Mouse (Mus musculus) CH12.LX (cell line): ENCODE results near the gene Fscn1. TPM values are rescaled to one million over a fixed set of nuclear protein-coding genes. Genes with fewer than 3 reads are reported as not detected.

Experiments used
- DNase-seq: peaks from one replicate; pipeline ENCODE4 v3.0.0-alpha.2; 2013; ENCODE audit errors: extremely low read depth
- H3K27ac ChIP-seq: 2 replicates; pipeline ENCODE4 v1.5.1; 2012; ENCODE audit warnings: low read depth, mild to moderate bottlenecking, control low read depth, moderate library complexity; ENCODE audit not compliant: insufficient read depth
- H3K27me3 ChIP-seq: replicated peaks from 2 replicates; pipeline ENCODE3; 2012; ENCODE audit warnings: inconsistent platforms
- H3K36me3 ChIP-seq, 2 experiments: replicated peaks in 1 of 2; 2 replicates each; pipeline versions ENCODE3 to v1.6.1; 2012; ENCODE audit warnings: inconsistent platforms in 1 of 2, low read length in 1 of 2, mild to moderate bottlenecking in 1 of 2, mixed read lengths in 1 of 2, moderate library complexity in 1 of 2; ENCODE audit not compliant: control insufficient read depth in 1 of 2, insufficient read depth in 1 of 2
- H3K4me1 ChIP-seq, 2 experiments: 2 replicates each; pipeline ENCODE4 v1.6.1; 2012; ENCODE audit warnings: inconsistent platforms in 1 of 2, moderate library complexity in 1 of 2; ENCODE audit not compliant: insufficient read depth in 2 of 2, control insufficient read depth in 1 of 2
- H3K4me2 ChIP-seq: 2 replicates; pipeline ENCODE4 v1.6.1; 2012; ENCODE audit warnings: low read depth, mild to moderate bottlenecking, control low read depth; ENCODE audit not compliant: poor library complexity, insufficient read depth, severe bottlenecking
- H3K4me3 ChIP-seq, 3 experiments: fragments of 150-350 bp in 1 of 3; sonication (generic) in 1 of 3; replicated peaks in 1 of 3; 2 replicates each; pipeline versions ENCODE3 to v1.5.1; 2011 to 2012; ENCODE audit warnings: low read depth in 2 of 3, low read length in 2 of 3, mild to moderate bottlenecking in 2 of 3, moderate library complexity in 2 of 3, control low read depth in 1 of 3, improper control_type of control experiment in 1 of 3, inconsistent platforms in 1 of 3, mixed read lengths in 1 of 3; ENCODE audit not compliant: poor library complexity in 1 of 3
- H3K79me2 ChIP-seq: replicated peaks from 2 replicates; pipeline ENCODE4 v1.6.1; 2012; ENCODE audit warnings: mild to moderate bottlenecking, moderate library complexity; ENCODE audit not compliant: control insufficient read depth, poor library complexity, insufficient read depth, severe bottlenecking; ENCODE audit errors: extremely low read depth
- H3K9ac ChIP-seq: 2 replicates; pipeline ENCODE4 v1.6.1; 2012; ENCODE audit warnings: low read depth, mild to moderate bottlenecking, control low read depth, moderate library complexity; ENCODE audit not compliant: insufficient read depth
- H3K9me3 ChIP-seq: replicated peaks from 2 replicates; pipeline ENCODE3; 2012; ENCODE audit warnings: low read length, inconsistent platforms, mixed read lengths
- CTCF ChIP-seq, 2 experiments: IDR thresholded peaks in 1 of 2; conservative IDR thresholded peaks in 1 of 2; 2 replicates each; pipeline ENCODE4 v1.5.1; 2011 to 2012; ENCODE audit warnings: low read depth in 2 of 2, low read length in 2 of 2, improper control_type of control experiment in 1 of 2, inconsistent platforms in 1 of 2, mild to moderate bottlenecking in 1 of 2, moderate library complexity in 1 of 2
- ETS1 ChIP-seq: conservative IDR thresholded peaks from 2 replicates; pipeline ENCODE4 v1.6.1; 2012; ENCODE audit warnings: low read depth, mild to moderate bottlenecking, inconsistent platforms, low read length, improper control_type of control experiment, moderate library complexity
- GABPA ChIP-seq: IDR thresholded peaks from 2 replicates; pipeline ENCODE4 v1.6.1; 2012; ENCODE audit warnings: low read depth, low read length, improper control_type of control experiment, inconsistent platforms; ENCODE audit not compliant: insufficient replicate concordance
- HCFC1 ChIP-seq: IDR thresholded peaks from 2 replicates; pipeline ENCODE4 v1.6.1; 2012; ENCODE audit warnings: low read depth, mild to moderate bottlenecking, inconsistent platforms, low read length, improper control_type of control experiment
- JUN ChIP-seq: IDR thresholded peaks from 2 replicates; pipeline ENCODE4 v1.6.1; 2011; ENCODE audit warnings: low read depth, mild to moderate bottlenecking, low read length, improper control_type of control experiment, moderate library complexity; ENCODE audit not compliant: insufficient read depth
- KAT2A ChIP-seq: IDR thresholded peaks from 2 replicates; pipeline ENCODE4 v1.6.1; 2012; ENCODE audit warnings: low read length, improper control_type of control experiment, inconsistent platforms; ENCODE audit not compliant: insufficient replicate concordance
- MAFK ChIP-seq: IDR thresholded peaks from 2 replicates; pipeline ENCODE4 v1.6.1; 2011; ENCODE audit warnings: low read length, improper control_type of control experiment; ENCODE audit not compliant: insufficient replicate concordance
- MAX ChIP-seq: IDR thresholded peaks from 2 replicates; pipeline ENCODE4 v1.6.1; 2011; ENCODE audit warnings: low read length, improper control_type of control experiment
- MAZ ChIP-seq: IDR thresholded peaks from 2 replicates; pipeline ENCODE4 v1.6.1; 2012; ENCODE audit warnings: low read depth, mild to moderate bottlenecking, inconsistent platforms, low read length, improper control_type of control experiment, moderate library complexity
- NELFE ChIP-seq: IDR thresholded peaks from 2 replicates; pipeline ENCODE4 v1.6.1; 2011; ENCODE audit warnings: low read depth, low read length, improper control_type of control experiment
- POLR2A ChIP-seq: IDR thresholded peaks from 2 replicates; pipeline ENCODE4 v1.6.1; 2011; ENCODE audit warnings: low read depth, mild to moderate bottlenecking, improper control_type of control experiment, low read length
- RAD21 ChIP-seq: IDR thresholded peaks from 2 replicates; pipeline ENCODE4 v1.6.1; 2011; ENCODE audit warnings: low read depth, mild to moderate bottlenecking, low read length, improper control_type of control experiment, moderate library complexity
- SIN3A ChIP-seq: IDR thresholded peaks from 2 replicates; pipeline ENCODE4 v1.6.1; 2012; ENCODE audit warnings: low read length, improper control_type of control experiment, inconsistent platforms
- SMC3 ChIP-seq: IDR thresholded peaks from 2 replicates; pipeline ENCODE4 v1.6.1; 2011; ENCODE audit warnings: low read depth, low read length, improper control_type of control experiment
- TCF12 ChIP-seq: IDR thresholded peaks from 2 replicates; pipeline ENCODE4 v1.6.1; 2014; ENCODE audit warnings: low read depth, mild to moderate bottlenecking, inconsistent platforms, low read length, improper control_type of control experiment
- UBTF ChIP-seq: IDR thresholded peaks from 2 replicates; pipeline ENCODE4 v1.6.1; 2012; ENCODE audit warnings: low read depth, mild to moderate bottlenecking, inconsistent platforms, low read length, improper control_type of control experiment, moderate library complexity
- USF1 ChIP-seq: IDR thresholded peaks from 2 replicates; pipeline ENCODE4 v1.6.1; 2014; ENCODE audit warnings: low read depth, mild to moderate bottlenecking, inconsistent platforms, low read length, improper control_type of control experiment
- ZKSCAN1 ChIP-seq: IDR thresholded peaks from 2 replicates; pipeline ENCODE4 v1.6.1; 2012; ENCODE audit warnings: low read depth, inconsistent platforms, low read length, improper control_type of control experiment, borderline replicate concordance
- ZMIZ1 ChIP-seq: IDR thresholded peaks from 2 replicates; pipeline ENCODE4 v1.6.1; 2012; ENCODE audit warnings: low read depth, mild to moderate bottlenecking, inconsistent platforms, low read length, improper control_type of control experiment
- ZNF384 ChIP-seq: IDR thresholded peaks from 2 replicates; pipeline ENCODE4 v1.6.1; 2012; ENCODE audit warnings: low read depth, low read length, improper control_type of control experiment, inconsistent platforms
- dilution Hi-C: fragments of 300-500 bp; cut with MboI; formaldehyde crosslinking; loops from 2 replicates; pipeline ENCODE4 v1.14.3; 2020; ENCODE audit warnings: low sequenced_read_pairs; ENCODE audit not compliant: extremely low pct_unique_long_range_greater_than_20kb, extremely low pct_ligation_motif_present
- in situ Hi-C: fragments of 300-500 bp; cut with MboI; formaldehyde crosslinking; loops from 3 replicates; pipeline ENCODE4 v1.14.3; 2019; ENCODE audit warnings: low sequenced_read_pairs, low pct_ligation_motif_present, low pct_unique_long_range_greater_than_20kb, mixed read lengths
- polyA plus RNA-seq: library from polyadenylated mRNA; unstranded; fragments of >175 nt; gene quantifications from 2 replicates; pipeline ENCODE4 v1.2.1, GENCODE M21; 2012; ENCODE audit warnings: low read depth; ENCODE audit not compliant: insufficient read length
- total RNA-seq, 2 experiments: library from RNA; depleted of rRNA; stranded (reverse); fragments of 300-350 nt in 1 of 2; fragments of >200 nt in 1 of 2; gene quantifications; 2 replicates each; pipeline ENCODE4 v1.2.3; 2012 to 2014

The Fscn1 gene
- total and polyA plus RNA-seq, 3 experiments, result 19.7 to 75.7 (median 65.3) TPM

GRCm38 (mm10) chr5:142936336-142936719 lies 23.8 kb upstream of the Fscn1 start (continued):
- TF ChIP-seq SIN3A (0 out of 2 replicates have a peak, but pooled peaks have one; percentile 19), ZNF384 (no peak)

- in situ Hi-C loops (loop anchor here (5.0 to 25.0 kb wide), 2 partner anchors 99 to 349 kb away; partner anchors contain the start of gene Zfp853), dilution Hi-C loops (no loop called here)
- no peak overlapping the region for H3K27ac ChIP-seq
- no peak overlapping the region for H3K4me3 ChIP-seq
- H3K4me1 ChIP-seq, result peaks cover 5 to 19% of the 10 kb centered on the region in 2 experiments
- TF ChIP-seq MAFK (no peak), NELFE (no peak), TCF12 (no peak), MAZ (no peak), MAX (no peak), HCFC1 (no peak), POLR2A (no peak), ZMIZ1 (no peak), GABPA (no peak), KAT2A (no peak), ZKSCAN1 (no peak), UBTF (no peak)
- no peaks in the 10 kb centered on the region for H3K27me3 ChIP-seq
- DNase-seq, result peak; percentile 73
- H3K9ac ChIP-seq, result no peak overlapping the region
- H3K4me2 ChIP-seq, result no peak overlapping the region
- no peaks in the 10 kb centered on the region for H3K79me2 ChIP-seq
- H3K9me3 ChIP-seq, result peaks cover 5% of the 10 kb centered on the region
- no peaks in the 10 kb centered on the region for H3K36me3 ChIP-seq
Observed at GRCm38 (mm10) chr5:142937956-142938727, 22.0 kb upstream of the Fscn1 start.

- TF ChIP-seq RAD21 (peak; percentile 59), ETS1 (no peak), SMC3 (peak; percentile 65), CTCF (conservative IDR thresholded peaks at IDR 0.05 in 1 of 2, IDR thresholded peaks at IDR 0.05 in 1 of 2; ENCODE audit: low read depth in 2 of 2, low read length in 2 of 2) (peak in 1 of 2 experiments; percentile 57; a peak in 2 of 4 replicates), USF1 (no peak), UBTF (no peak), JUN (no peak)
- no peak overlapping the region for H3K4me3 ChIP-seq
- peaks cover 5% of the 10 kb centered on the region for H3K9me3 ChIP-seq
- H3K79me2 ChIP-seq, result no peaks in the 10 kb centered on the region
- H3K4me1 ChIP-seq, result peaks cover 5 to 19% of the 10 kb centered on the region in 2 experiments
- no peaks in the 10 kb centered on the region for H3K27me3 ChIP-seq
- in situ Hi-C loops, result loop anchor here (25.0 kb wide), 1 partner anchor 347 kb away; the partner anchor contains the start of gene Zfp853
- no peak for DNase-seq
- H3K9ac ChIP-seq, result no peak overlapping the region
- no peaks in the 10 kb centered on the region for H3K36me3 ChIP-seq
- no peak overlapping the region for H3K4me2 ChIP-seq
- no peak overlapping the region for H3K27ac ChIP-seq
- dilution Hi-C loops, result no loop called here
Observed at GRCm38 (mm10) chr5:142940393-142940792, 19.8 kb upstream of the Fscn1 start.
